Mouse (Mus musculus): ENCODE measurements around the gene Csnk2a1. TPM values are rescaled to one million over a fixed set of nuclear protein-coding genes. Genes with fewer than 3 reads are reported as not detected.

The Csnk2a1 gene
- polyA plus RNA-seq, 1 experiment from 2014 or later = 106 TPM

- no peak overlapping the region for H3K27ac ChIP-seq (replicated peaks)
- no peak overlapping the region for H3K4me2 ChIP-seq
- H3K9ac ChIP-seq (replicated peaks) = no peak overlapping the region
- ATAC-seq (ENCODE audit: low FRiP score) = no peak
- H3K27me3 ChIP-seq (replicated peaks) = no peaks in the 10 kb centered on the region
- H3K4me1 ChIP-seq = peaks cover 24% of the 10 kb centered on the region
- H3K36me3 ChIP-seq = peaks cover 71% of the 10 kb centered on the region
- H3K9me3 ChIP-seq (replicated peaks) = no peaks in the 10 kb centered on the region
- 91% methylated on average over 8 of the region's 8 CpGs for WGBS
- no peak overlapping the region for H3K4me3 ChIP-seq (replicated peaks)
Measured at GRCm38 (mm10) chr2:152326654-152327053, 100.0 kb downstream of the Csnk2a1 start.

- Histone ChIP-seq H3K4me3 (replicated peaks) (no peak overlapping the region), H3K4me2 (no peak overlapping the region), H3K9ac (replicated peaks) (no peak overlapping the region), H3K4me1 (peaks cover 30% of the 10 kb centered on the region), H3K27ac (replicated peaks) (no peak overlapping the region), H3K36me3 (peaks cover 57% of the 10 kb centered on the region), H3K9me3 (replicated peaks) (no peaks in the 10 kb centered on the region), H3K27me3 (replicated peaks) (no peaks in the 10 kb centered on the region)
- WGBS = 83% methylated on average over 5 of the region's 5 CpGs
- no peak for ATAC-seq (ENCODE audit: low FRiP score)
Measured at GRCm38 (mm10) chr2:152327980-152328379, 101.3 kb downstream of the Csnk2a1 start.

- Histone ChIP-seq H3K27me3 (replicated peaks) (no peaks in the 10 kb centered on the region), H3K9me3 (replicated peaks) (no peaks in the 10 kb centered on the region), H3K36me3 (peaks cover 29% of the 10 kb centered on the region), H3K27ac (replicated peaks) (no peak overlapping the region), H3K9ac (replicated peaks) (peak overlapping the region; percentile 94; the same call in 1 of the 2 replicates), H3K4me3 (replicated peaks) (peak overlapping the region; percentile 97), H3K4me2 (peak overlapping the region; percentile 76), H3K4me1 (peaks cover 30% of the 10 kb centered on the region)
- ATAC-seq (ENCODE audit: low FRiP score) = no peak
- WGBS = 68% methylated on average over 7 of the region's 7 CpGs
Measured at GRCm38 (mm10) chr2:152330858-152331423, 104.3 kb downstream of the Csnk2a1 start.

Other genes with a start within 250 kb of the Csnk2a1 start
- gene Fam110a, start 246.6 kb upstream of the Csnk2a1 start, polyA plus RNA-seq (2015; fragmentation: Nextera tagmentation; extraction: Ambion mirVana) = 31.3 and 32.0 TPM in 2 replicates
- 1.4 and 1.7 TPM in 2 replicates for gene Slc52a3, start 230.3 kb upstream of the Csnk2a1 start, polyA plus RNA-seq (2015; fragmentation: Nextera tagmentation; extraction: Ambion mirVana)
- 7.5 and 9.2 TPM in 2 replicates for gene Scrt2, start 145.3 kb upstream of the Csnk2a1 start, polyA plus RNA-seq (2015; fragmentation: Nextera tagmentation; extraction: Ambion mirVana)
- gene Srxn1, start 121.3 kb upstream of the Csnk2a1 start, polyA plus RNA-seq (2015; fragmentation: Nextera tagmentation; extraction: Ambion mirVana) = 25.8 and 27.7 TPM in 2 replicates
- 2.1 and 4.0 TPM in 2 replicates for gene Tcf15, start 83.3 kb upstream of the Csnk2a1 start, polyA plus RNA-seq (2015; fragmentation: Nextera tagmentation; extraction: Ambion mirVana)
- 30.1 and 34.0 TPM in 2 replicates for gene Tbc1d20, start 67.0 kb downstream of the Csnk2a1 start, polyA plus RNA-seq (2015; fragmentation: Nextera tagmentation; extraction: Ambion mirVana)
- 99.8 and 109 TPM in 2 replicates for gene Rbck1, start 105.8 kb downstream of the Csnk2a1 start, polyA plus RNA-seq (2015; fragmentation: Nextera tagmentation; extraction: Ambion mirVana)
- 1.8 and 1.9 TPM in 2 replicates for gene Trib3, start 117.2 kb downstream of the Csnk2a1 start, polyA plus RNA-seq (2015; fragmentation: Nextera tagmentation; extraction: Ambion mirVana)
- 50.9 and 60.3 TPM in 2 replicates for gene Nrsn2, start 149.8 kb downstream of the Csnk2a1 start, polyA plus RNA-seq (2015; fragmentation: Nextera tagmentation; extraction: Ambion mirVana)
- gene Sox12, start 171.2 kb downstream of the Csnk2a1 start, polyA plus RNA-seq (2015; fragmentation: Nextera tagmentation; extraction: Ambion mirVana) = 10.1 and 12.1 TPM in 2 replicates
- gene Zcchc3, start 188.2 kb downstream of the Csnk2a1 start, polyA plus RNA-seq (2015; fragmentation: Nextera tagmentation; extraction: Ambion mirVana) = 17.5 and 18.7 TPM in 2 replicates
- 1.2 and 1.5 TPM in 2 replicates for gene 6820408C15Rik, start 188.7 kb downstream of the Csnk2a1 start, polyA plus RNA-seq (2015; fragmentation: Nextera tagmentation; extraction: Ambion mirVana)
- not detected in 2 replicates for gene Defb23, start 237.8 kb downstream of the Csnk2a1 start, polyA plus RNA-seq (2015; fragmentation: Nextera tagmentation; extraction: Ambion mirVana)

Measured in neural tube, embryonic 15.5 days (tissue).